Mouse (Mus musculus) erythroblast, embryonic 14.5 days (primary cell): Measurements from ENCODE around the gene Dnm3. TPM values are rescaled to one million over a fixed set of nuclear protein-coding genes. Genes with fewer than 3 reads are reported as not detected.

ENCODE experiments used
- H3K27me3 ChIP-seq: 2 replicates; pipeline ENCODE4 v1.6.1; 2012; ENCODE audit warnings: inconsistent platforms; ENCODE audit not compliant: control insufficient read depth
- H3K36me3 ChIP-seq: 2 replicates; pipeline ENCODE4 v1.6.1; 2012; ENCODE audit warnings: mild to moderate bottlenecking, inconsistent platforms; ENCODE audit not compliant: control insufficient read depth
- H3K4me1 ChIP-seq: 2 replicates; pipeline ENCODE4 v1.6.1; 2012; ENCODE audit warnings: inconsistent platforms; ENCODE audit not compliant: control insufficient read depth
- H3K4me3 ChIP-seq: replicated peaks from 2 replicates; pipeline ENCODE3; 2012; ENCODE audit warnings: moderate library complexity, mild to moderate bottlenecking, inconsistent platforms
- H3K9me3 ChIP-seq: 2 replicates; pipeline ENCODE4 v1.6.1; 2012; ENCODE audit warnings: low read length, inconsistent platforms, mixed read lengths; ENCODE audit not compliant: control insufficient read depth
- GATA1 ChIP-seq: IDR thresholded peaks from 2 replicates; pipeline ENCODE4 v1.6.1; 2012; ENCODE audit warnings: low read length, inconsistent platforms, mixed read lengths
- TAL1 ChIP-seq: IDR thresholded peaks from 3 replicates; pipeline ENCODE4 v1.6.1; 2012; ENCODE audit warnings: low read length, inconsistent platforms, mixed read lengths
- polyA plus RNA-seq: library from polyadenylated mRNA; stranded (reverse); fragments of >175 nt; gene quantifications from 2 replicates; pipeline ENCODE4 v1.2.3, GENCODE M21; 2012

The Dnm3 gene
- polyA plus RNA-seq, 1 experiment: 0.01 TPM

GRCm38 (mm10) chr1:162075831-162076230, 402.0 kb downstream of the Dnm3 start:
- no peaks in the 10 kb centered on the region for H3K36me3 ChIP-seq
- H3K4me3 ChIP-seq: no peak overlapping the region
- no peaks in the 10 kb centered on the region for H3K9me3 ChIP-seq
- H3K4me1 ChIP-seq: no peaks in the 10 kb centered on the region
- TF ChIP-seq TAL1 (no peak), GATA1 (no peak)
- no peaks in the 10 kb centered on the region for H3K27me3 ChIP-seq

DNA sequence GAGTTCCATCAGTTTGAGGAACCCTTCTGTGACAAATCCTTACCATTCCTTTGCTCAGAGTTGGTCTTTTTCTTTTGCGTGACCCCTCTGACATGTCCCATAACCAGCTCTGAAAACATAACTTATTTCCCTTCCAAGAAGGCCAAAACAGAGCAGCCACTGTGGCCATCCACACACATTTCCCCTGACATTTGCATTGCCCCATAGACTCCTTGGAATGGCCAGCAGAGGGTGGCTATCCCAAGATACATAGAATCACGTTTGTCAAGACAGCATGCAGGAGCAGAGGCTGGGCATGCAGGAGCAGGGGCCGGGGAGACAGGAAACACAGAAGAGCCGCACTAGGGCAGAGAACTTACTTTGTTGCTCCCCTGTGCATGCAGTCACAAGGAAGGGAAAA, 402.4 kb downstream of the Dnm3 start:
- Histone ChIP-seq H3K9me3 (no peaks in the 10 kb centered on the region), H3K4me1 (no peaks in the 10 kb centered on the region), H3K4me3 (no peak overlapping the region), H3K36me3 (no peaks in the 10 kb centered on the region), H3K27me3 (no peaks in the 10 kb centered on the region)
- TF ChIP-seq TAL1 (no peak), GATA1 (no peak)

DNA sequence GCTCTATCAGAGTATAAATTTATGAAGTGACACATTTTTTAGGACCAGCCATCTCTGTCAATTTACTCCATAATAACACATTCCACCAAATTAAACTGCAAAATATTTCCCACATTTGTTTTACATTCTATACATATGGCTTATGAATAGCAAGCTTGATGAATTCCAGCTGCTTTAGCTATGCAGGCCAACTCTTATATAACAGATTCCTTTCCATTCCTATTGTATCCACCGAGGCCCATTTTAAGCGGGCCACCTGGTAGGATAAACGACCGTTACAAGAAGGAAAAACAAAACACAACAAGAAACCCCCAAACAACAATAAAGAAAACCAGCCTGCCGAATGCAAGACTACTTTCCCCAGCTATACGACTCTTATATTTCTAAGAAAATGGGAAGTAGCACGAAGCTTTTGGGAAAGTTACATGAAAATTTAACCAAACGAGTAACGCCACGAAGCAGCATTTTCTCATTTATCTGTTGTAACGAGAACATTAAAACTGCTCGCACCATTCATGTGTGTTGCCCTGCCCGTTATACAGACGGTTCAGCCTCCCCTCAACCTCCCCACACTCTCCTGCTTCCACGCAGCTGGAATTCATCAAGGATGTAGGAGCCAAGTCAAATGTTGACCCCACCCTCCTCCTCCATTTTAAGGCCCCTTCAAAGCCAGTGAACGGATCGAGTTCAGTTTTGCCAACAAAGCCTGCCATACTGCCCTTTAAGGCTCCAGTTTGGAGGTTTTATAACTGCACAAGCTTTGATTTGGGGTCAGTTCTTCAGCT, 403.0 kb downstream of the Dnm3 start:
- H3K27me3 ChIP-seq: no peaks in the 10 kb centered on the region
- TF ChIP-seq GATA1 (no peak), TAL1 (no peak)
- no peaks in the 10 kb centered on the region for H3K4me1 ChIP-seq
- no peak overlapping the region for H3K4me3 ChIP-seq
- H3K9me3 ChIP-seq: no peaks in the 10 kb centered on the region
- H3K36me3 ChIP-seq: no peaks in the 10 kb centered on the region

DNA sequence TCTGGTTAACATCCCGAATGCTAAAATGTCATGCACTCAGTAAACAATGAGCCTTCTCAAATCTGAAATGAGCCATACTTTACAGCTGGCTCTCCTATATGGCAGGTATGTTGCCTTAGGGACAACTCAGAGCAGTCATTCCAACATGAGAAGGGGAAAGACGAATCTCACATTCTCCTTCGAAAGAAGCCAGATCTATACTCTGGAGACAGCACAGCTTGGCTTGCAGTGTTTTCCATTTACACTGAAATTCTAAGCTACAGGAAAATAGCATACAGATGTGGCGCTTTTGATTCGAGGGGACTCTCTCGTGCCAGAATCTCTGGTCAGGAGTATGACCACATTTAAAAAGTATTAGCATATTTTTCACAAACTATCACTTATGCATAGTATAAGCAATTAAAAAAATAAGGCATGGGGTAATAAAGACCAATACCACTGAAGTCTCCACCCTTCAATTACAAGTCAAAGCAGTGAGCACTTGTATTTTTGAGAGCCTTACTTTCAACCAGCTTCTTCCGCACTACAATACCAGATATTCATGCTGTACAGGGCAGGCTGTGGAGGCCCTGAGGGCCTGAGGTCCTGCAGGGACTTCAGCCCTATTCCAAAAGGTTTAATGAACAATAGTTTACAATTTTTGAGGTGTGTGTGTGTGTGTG, 404.8 kb downstream of the Dnm3 start:
- no peak for TF ChIP-seq GATA1
- no peak for TF ChIP-seq TAL1
- H3K4me3 ChIP-seq: no peak overlapping the region
- H3K36me3 ChIP-seq: no peaks in the 10 kb centered on the region
- no peaks in the 10 kb centered on the region for H3K27me3 ChIP-seq
- no peaks in the 10 kb centered on the region for H3K4me1 ChIP-seq
- no peaks in the 10 kb centered on the region for H3K9me3 ChIP-seq

DNA sequence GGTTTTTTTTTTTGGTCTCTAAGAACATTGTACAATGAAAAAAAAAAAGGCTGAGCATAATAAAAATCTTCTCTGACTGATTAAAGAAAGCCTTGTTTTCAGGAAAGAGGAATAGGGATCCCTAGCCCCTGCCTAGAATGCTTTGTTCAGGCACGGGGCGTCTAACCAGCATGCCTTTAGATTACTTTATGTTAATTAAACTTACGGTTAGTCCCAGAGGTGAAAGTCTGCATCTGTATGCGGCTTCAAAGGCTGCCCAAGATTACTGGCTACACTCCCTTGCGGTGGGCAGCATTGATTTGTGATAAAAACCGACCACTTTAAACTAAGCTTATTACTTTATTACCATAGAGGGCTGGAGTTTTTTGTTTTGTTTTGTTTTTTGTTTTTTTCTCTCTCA, 424.2 kb downstream of the Dnm3 start:
- Histone ChIP-seq H3K4me1 (no peaks in the 10 kb centered on the region), H3K27me3 (no peaks in the 10 kb centered on the region), H3K4me3 (no peak overlapping the region), H3K9me3 (no peaks in the 10 kb centered on the region), H3K36me3 (no peaks in the 10 kb centered on the region)
- TF ChIP-seq GATA1 (no peak), TAL1 (no peak)

DNA sequence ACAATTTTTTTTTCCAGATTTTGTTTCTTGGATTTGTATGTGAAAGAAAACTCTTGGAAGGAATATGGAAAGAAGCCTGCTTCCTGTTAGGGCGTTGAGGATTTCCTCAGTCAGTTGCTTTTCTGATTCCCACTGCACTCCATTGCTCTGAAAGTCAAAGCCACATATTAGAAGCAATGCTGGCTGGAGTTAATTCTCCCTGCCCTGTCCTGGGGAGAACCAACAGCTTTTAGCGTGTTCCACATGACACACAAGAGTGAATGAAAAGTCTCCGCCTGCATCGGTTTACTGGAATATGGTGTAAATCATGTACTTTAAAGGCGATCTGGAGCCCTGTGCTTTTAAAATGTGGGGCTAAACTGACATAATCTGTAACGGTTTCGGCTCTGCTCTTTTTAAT, 424.6 kb downstream of the Dnm3 start:
- no peaks in the 10 kb centered on the region for H3K27me3 ChIP-seq
- no peaks in the 10 kb centered on the region for H3K36me3 ChIP-seq
- H3K9me3 ChIP-seq: no peaks in the 10 kb centered on the region
- TF ChIP-seq GATA1 (no peak), TAL1 (no peak)
- no peak overlapping the region for H3K4me3 ChIP-seq
- H3K4me1 ChIP-seq: no peaks in the 10 kb centered on the region

- no peaks in the 10 kb centered on the region for H3K36me3 ChIP-seq
- no peak for TF ChIP-seq TAL1
- no peak for TF ChIP-seq GATA1
- H3K9me3 ChIP-seq: no peaks in the 10 kb centered on the region
- no peaks in the 10 kb centered on the region for H3K4me1 ChIP-seq
- H3K27me3 ChIP-seq: no peaks in the 10 kb centered on the region
- no peak overlapping the region for H3K4me3 ChIP-seq
Observed at GRCm38 (mm10) chr1:162052755-162053154, 425.1 kb downstream of the Dnm3 start.

GRCm38 (mm10) chr1:162052138-162052537, 425.7 kb downstream of the Dnm3 start:
- Histone ChIP-seq H3K27me3 (no peaks in the 10 kb centered on the region), H3K36me3 (no peaks in the 10 kb centered on the region), H3K4me3 (no peak overlapping the region), H3K9me3 (no peaks in the 10 kb centered on the region), H3K4me1 (no peaks in the 10 kb centered on the region)
- TF ChIP-seq GATA1 (no peak), TAL1 (no peak)

GRCm38 (mm10) chr1:162051710-162052109, 426.1 kb downstream of the Dnm3 start:
- Histone ChIP-seq H3K27me3 (no peaks in the 10 kb centered on the region), H3K4me1 (no peaks in the 10 kb centered on the region), H3K36me3 (no peaks in the 10 kb centered on the region), H3K4me3 (no peak overlapping the region), H3K9me3 (no peaks in the 10 kb centered on the region)
- TF ChIP-seq TAL1 (no peak), GATA1 (no peak)
